Mouse (Mus musculus) intestine, embryonic 14.5 days (tissue): Measurements from ENCODE around the gene Arl3. TPM values are rescaled to one million over a fixed set of nuclear protein-coding genes. Genes with fewer than 3 reads are reported as not detected.

Experiments used
- ATAC-seq: fragments of 200-750 bp; cut with Nextera tagmentation; replicated peaks from 2 replicates; pipeline ENCODE4 v1.8.0; 2017; ENCODE audit warnings: low read depth, moderate number of reproducible peaks, moderate TSS enrichment, moderate library complexity; ENCODE audit not compliant: low FRiP score, low TSS enrichment
- DNase-seq: peaks from one replicate; pipeline ENCODE4 v3.0.0-alpha.2; 2018; ENCODE audit warnings: low spot score
- H3K27ac ChIP-seq: fragments of 300-500 bp; sonication (generic); 2 replicates; pipeline ENCODE4 v1.5.1; 2014; ENCODE audit warnings: low read depth, mild to moderate bottlenecking, control low read depth
- H3K27me3 ChIP-seq: fragments of 300-500 bp; sonication (generic); replicated peaks from 2 replicates; pipeline ENCODE4 v1.6.1; 2014; ENCODE audit warnings: low read length, control low read depth; ENCODE audit not compliant: control insufficient read depth, insufficient read depth
- H3K36me3 ChIP-seq: fragments of 300-500 bp; sonication (generic); 2 replicates; pipeline ENCODE4 v1.6.1; 2014; ENCODE audit warnings: low read length, control low read depth; ENCODE audit not compliant: control insufficient read depth, insufficient read depth
- H3K4me1 ChIP-seq: fragments of 300-500 bp; sonication (generic); replicated peaks from 2 replicates; pipeline ENCODE4 v1.6.1; 2014; ENCODE audit warnings: low read length, control low read depth, mixed read lengths; ENCODE audit not compliant: control insufficient read depth, insufficient read depth
- H3K4me2 ChIP-seq: fragments of 300-500 bp; sonication (generic); 2 replicates; pipeline ENCODE4 v1.6.1; 2014; ENCODE audit warnings: low read length
- H3K4me3 ChIP-seq: fragments of 300-500 bp; sonication (generic); 2 replicates; pipeline ENCODE4 v1.5.1; 2014; ENCODE audit warnings: low read depth, low read length, control low read depth, mixed read lengths
- H3K9ac ChIP-seq: fragments of 300-500 bp; sonication (generic); 2 replicates; pipeline ENCODE4 v1.6.1; 2014; ENCODE audit warnings: mild to moderate bottlenecking, low read length
- H3K9me3 ChIP-seq: fragments of 300-500 bp; sonication (generic); 2 replicates; pipeline ENCODE4 v1.6.1; 2016; ENCODE audit warnings: low read length, control low read depth; ENCODE audit not compliant: control insufficient read depth
- WGBS: fragments of 180-500 bp; shearing (Covaris S2); extraction: QIAGEN DNeasy Blood & Tissue Kit; methylation state at CpG from one replicate; pipeline ENCODE4 v1.1.7; 2014; 5-methylcytosine and 5-hydroxymethylcytosine counted together
- polyA plus RNA-seq: library from polyadenylated mRNA; unstranded; fragments of >200 nt; fragmentation: Nextera tagmentation; extraction: Ambion mirVana; gene quantifications from 2 replicates; pipeline ENCODE4 v1.2.1, GENCODE M21; 2014

Arl3 gene
- polyA plus RNA-seq, 1 experiment from 2014 or later = 64.3 TPM

DNA sequence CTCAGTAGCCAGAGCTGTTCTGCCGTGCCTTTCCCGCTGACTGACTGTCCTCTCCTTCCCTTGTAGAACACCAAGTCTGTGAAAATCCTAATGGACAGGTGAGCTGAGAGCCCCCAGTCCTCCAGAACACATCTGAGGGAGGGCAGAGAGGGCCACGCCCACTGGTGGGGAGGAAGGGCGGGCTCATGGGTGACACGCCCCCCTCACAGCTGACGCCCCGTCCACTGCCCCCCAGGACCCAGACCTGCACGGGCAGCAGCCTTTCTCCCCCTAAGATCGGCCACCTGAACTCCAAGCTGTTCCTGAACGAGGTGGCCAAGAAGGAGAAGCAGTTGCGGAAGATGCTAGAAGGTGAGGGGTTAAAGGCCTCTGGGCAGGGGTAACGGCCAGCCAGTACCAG, 58.6 kb downstream of the Arl3 start:
- H3K27ac ChIP-seq = no peak overlapping the region

DNA sequence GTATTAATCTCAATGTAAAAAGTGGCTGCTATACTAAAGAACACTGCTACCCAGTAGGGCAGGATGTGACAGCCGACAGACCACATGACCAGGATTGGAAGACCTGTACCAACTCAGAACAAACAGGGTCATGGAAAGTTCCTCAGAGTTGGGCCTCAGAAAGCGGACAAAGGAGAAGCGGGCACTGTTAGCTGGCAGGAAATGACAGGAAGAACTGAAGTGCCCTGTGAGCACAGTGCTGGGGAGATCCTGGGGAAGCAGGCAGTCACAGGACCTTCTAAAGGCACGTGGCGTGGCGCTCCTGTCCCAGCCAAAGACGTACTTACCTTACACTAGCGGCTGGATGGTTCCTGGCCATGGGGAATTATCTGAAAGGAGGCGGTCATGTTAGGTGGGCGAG, 61.7 kb downstream of the Arl3 start:
- H3K9ac ChIP-seq = no peak overlapping the region
- H3K36me3 ChIP-seq = peaks cover 85% of the 10 kb centered on the region
- 81% methylated on average over 10 of the region's 10 CpGs for WGBS
- no peak overlapping the region for H3K27ac ChIP-seq
- no peak overlapping the region for H3K4me3 ChIP-seq
- H3K4me1 ChIP-seq = peaks cover 46% of the 10 kb centered on the region
- H3K27me3 ChIP-seq = no peaks in the 10 kb centered on the region
- ATAC-seq = no peak
- no peak for DNase-seq
- no peaks in the 10 kb centered on the region for H3K9me3 ChIP-seq
- H3K4me2 ChIP-seq = no peak overlapping the region

More for the DNA sequence above, 58.6 kb downstream of the Arl3 start:
- Histone ChIP-seq H3K36me3 (peaks cover 72% of the 10 kb centered on the region), H3K4me2 (no peak overlapping the region), H3K9ac (no peak overlapping the region), H3K4me3 (no peak overlapping the region), H3K27me3 (no peaks in the 10 kb centered on the region), H3K4me1 (peaks cover 35% of the 10 kb centered on the region), H3K9me3 (no peaks in the 10 kb centered on the region)
- DNase-seq (no peak), ATAC-seq (no peak)
- 86% methylated on average over 12 of the region's 12 CpGs for WGBS

DNA sequence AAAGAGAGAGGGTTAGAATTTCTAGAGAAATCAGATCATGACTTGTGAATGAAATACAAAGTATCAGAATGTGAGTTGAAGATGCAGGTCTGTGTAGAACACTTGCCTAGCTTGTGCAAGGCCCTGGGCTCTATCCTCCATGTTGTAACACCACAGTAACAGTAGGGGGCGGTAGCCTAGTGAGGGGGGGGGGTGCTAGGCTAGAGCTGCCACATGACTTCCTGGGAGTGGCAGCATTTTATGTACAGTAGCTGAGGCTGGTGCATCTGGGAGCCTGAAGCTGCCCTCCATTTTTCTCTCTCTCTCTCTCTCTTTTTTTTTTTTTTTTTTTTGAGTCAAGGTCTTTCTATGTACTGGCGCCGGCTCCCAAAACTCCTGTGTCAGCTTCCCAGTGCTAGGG, 62.2 kb downstream of the Arl3 start:
- WGBS = 62% methylated on average over 3 of the region's 3 CpGs
- no peak overlapping the region for H3K4me3 ChIP-seq
- H3K27ac ChIP-seq = no peak overlapping the region
- no peak overlapping the region for H3K9ac ChIP-seq
- H3K4me2 ChIP-seq = no peak overlapping the region
- peaks cover 51% of the 10 kb centered on the region for H3K4me1 ChIP-seq
- peaks cover 81% of the 10 kb centered on the region for H3K36me3 ChIP-seq
- H3K27me3 ChIP-seq = no peaks in the 10 kb centered on the region
- no peak for DNase-seq
- no peaks in the 10 kb centered on the region for H3K9me3 ChIP-seq
- ATAC-seq = no peak

DNA sequence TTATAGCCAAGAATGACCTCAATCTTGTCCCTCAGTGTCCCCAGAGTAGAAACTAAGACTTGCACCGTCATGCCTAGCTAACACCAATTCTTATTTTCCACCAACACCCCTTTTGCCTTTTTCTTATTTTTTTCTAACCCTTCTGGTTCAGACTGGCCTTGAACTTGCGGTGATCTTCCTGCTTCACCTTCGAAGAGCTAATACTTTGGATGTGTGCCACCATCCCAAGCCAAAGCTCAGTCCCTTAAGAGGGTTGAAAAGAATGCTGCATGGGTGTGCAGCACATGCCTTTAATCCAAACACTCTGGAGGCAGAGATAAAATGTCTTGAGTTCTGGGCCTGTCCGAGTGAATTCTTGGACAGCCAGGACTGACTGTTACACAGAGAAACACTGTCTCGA, 62.6 kb downstream of the Arl3 start:
- peaks cover 55% of the 10 kb centered on the region for H3K4me1 ChIP-seq
- no peak overlapping the region for H3K9ac ChIP-seq
- 69% methylated on average over 5 of the region's 5 CpGs for WGBS
- no peaks in the 10 kb centered on the region for H3K27me3 ChIP-seq
- H3K4me3 ChIP-seq = no peak overlapping the region
- DNase-seq (no peak), ATAC-seq (no peak)
- no peak overlapping the region for H3K4me2 ChIP-seq
- H3K36me3 ChIP-seq = peaks cover 77% of the 10 kb centered on the region
- H3K27ac ChIP-seq = no peak overlapping the region
- no peaks in the 10 kb centered on the region for H3K9me3 ChIP-seq

DNA sequence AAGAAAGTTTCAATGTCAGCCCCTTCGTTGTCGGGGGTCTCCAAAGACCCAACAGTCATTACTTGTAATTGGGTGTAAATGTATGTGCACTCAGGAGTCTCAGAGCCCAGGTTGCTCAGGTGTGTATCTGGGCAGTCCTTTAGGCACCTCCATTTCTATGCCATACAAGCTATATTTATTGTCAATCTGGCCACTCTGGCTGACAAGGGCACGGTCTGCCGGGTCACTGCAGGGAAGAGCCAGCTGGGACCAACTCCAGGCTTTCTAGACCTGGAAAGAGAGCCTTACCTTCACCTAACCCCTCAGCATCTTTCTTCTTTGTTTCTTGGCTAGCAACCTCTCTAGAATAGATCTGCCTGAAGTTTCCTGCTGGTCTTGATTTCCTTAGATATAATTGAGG, 63.3 kb downstream of the Arl3 start:
- Histone ChIP-seq H3K4me3 (no peak overlapping the region), H3K4me2 (no peak overlapping the region), H3K9me3 (no peaks in the 10 kb centered on the region), H3K9ac (no peak overlapping the region), H3K27me3 (no peaks in the 10 kb centered on the region), H3K36me3 (peaks cover 76% of the 10 kb centered on the region), H3K4me1 (peaks cover 62% of the 10 kb centered on the region), H3K27ac (no peak overlapping the region)
- WGBS = 85% methylated on average over 4 of the region's 4 CpGs
- no peak for DNase-seq
- no peak for ATAC-seq

DNA sequence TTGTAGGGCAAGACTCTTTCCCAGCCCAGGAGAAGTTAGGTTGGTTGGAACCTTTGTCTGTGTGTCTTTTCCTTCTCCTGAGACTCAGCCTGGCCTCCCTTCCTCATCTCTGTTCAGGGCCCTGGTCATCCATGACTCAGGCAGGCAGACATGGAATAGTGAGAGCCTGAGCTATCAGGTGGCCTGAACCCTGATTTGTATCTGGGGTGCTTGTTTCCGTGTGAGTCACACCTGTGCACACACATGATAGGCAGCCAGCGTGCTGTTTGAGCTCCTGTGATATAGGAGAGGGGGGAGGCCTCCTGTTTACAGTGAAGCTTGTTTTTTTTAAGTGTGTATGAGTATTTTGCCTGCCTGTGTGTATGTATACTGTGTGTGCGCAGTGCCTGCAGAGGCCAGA, 63.8 kb downstream of the Arl3 start:
- Histone ChIP-seq H3K4me1 (peaks cover 67% of the 10 kb centered on the region), H3K9ac (no peak overlapping the region), H3K27me3 (no peaks in the 10 kb centered on the region), H3K27ac (no peak overlapping the region), H3K4me3 (no peak overlapping the region), H3K36me3 (peaks cover 73% of the 10 kb centered on the region), H3K4me2 (no peak overlapping the region), H3K9me3 (no peaks in the 10 kb centered on the region)
- no peak for ATAC-seq
- WGBS = 56% methylated on average over 3 of the region's 3 CpGs
- no peak for DNase-seq

DNA sequence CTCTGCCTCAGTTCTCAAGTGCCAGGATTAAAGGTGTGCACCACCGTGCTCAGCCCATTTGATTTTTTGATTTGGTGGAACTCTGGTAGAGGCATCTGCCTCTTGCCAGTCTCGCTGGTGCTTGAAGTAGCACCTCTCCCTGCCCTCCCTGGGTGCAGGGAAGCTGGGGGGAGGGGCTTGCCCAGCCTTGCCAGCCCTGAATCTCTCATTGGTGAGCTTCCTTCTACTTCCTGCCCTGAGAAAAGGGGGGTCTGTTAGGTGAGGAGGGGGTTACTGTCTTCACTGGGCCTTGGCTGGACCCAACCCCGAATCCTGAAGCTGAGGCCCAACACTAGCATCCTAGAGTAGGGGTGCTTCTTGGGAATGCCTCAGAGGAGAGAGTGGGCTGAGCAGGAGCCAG, 64.3 kb downstream of the Arl3 start:
- peaks cover 68% of the 10 kb centered on the region for H3K36me3 ChIP-seq
- H3K4me2 ChIP-seq = no peak overlapping the region
- DNase-seq (no peak), ATAC-seq (no peak)
- H3K4me3 ChIP-seq = no peak overlapping the region
- H3K27me3 ChIP-seq = no peaks in the 10 kb centered on the region
- WGBS = 42% methylated on average over 3 of the region's 3 CpGs
- H3K9me3 ChIP-seq = no peaks in the 10 kb centered on the region
- H3K4me1 ChIP-seq = peaks cover 67% of the 10 kb centered on the region
- H3K9ac ChIP-seq = no peak overlapping the region
- no peak overlapping the region for H3K27ac ChIP-seq

DNA sequence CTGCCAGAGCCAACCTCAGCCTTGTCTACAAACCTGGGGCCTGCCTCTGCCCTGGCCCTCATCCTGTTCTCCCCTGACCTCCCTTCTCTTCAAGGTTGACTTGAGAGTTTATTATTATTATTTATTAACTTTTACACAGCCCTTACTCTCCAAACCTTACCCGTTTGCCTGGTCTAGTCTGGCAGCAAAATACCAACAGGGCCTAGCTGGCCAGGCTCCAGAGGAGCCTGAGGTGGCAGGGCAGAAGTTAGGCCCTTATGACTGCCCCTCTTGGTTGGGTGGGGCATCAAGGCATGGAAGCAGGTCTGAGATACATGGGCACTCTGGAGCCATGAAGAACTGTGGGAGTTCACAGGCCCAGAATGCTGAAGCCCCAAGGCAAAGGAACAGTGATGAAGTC, 65.2 kb downstream of the Arl3 start:
- Histone ChIP-seq H3K4me2 (no peak overlapping the region), H3K4me3 (no peak overlapping the region)
- no peak for ATAC-seq

DNA sequence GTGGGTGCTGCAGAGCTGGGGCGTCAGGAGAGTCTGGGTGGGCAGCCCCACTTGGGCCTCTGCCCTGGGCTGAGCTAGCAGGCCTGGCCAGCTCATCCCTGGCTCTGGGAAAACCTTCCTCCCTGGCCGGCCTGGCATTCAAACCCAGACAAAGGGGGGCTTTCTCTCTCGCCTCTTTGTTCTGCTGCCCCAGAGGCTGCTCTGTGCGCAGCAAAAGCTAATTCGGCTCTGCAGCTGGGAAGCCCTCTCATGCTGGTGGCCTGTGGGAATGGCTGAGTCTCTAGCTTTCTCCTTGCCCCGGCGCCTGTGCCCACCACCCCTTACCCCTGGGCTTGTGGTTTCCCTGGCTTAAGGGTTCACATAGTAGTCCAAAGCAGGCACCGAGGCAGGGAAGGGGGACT, 65.8 kb downstream of the Arl3 start:
- Histone ChIP-seq H3K27ac (no peak overlapping the region; the same call in 1 of the 2 replicates), H3K4me1 (peaks cover 67% of the 10 kb centered on the region), H3K36me3 (peaks cover 53% of the 10 kb centered on the region), H3K4me2 (0 out of 2 replicates have a peak overlapping the region, but pooled peaks have one; percentile 18), H3K9ac (no peak overlapping the region), H3K27me3 (no peaks in the 10 kb centered on the region), H3K4me3 (no peak overlapping the region), H3K9me3 (no peaks in the 10 kb centered on the region)
- no peak for ATAC-seq
- no peak for DNase-seq
- WGBS = 72% methylated on average over 8 of the region's 8 CpGs

More for the DNA sequence above, 65.2 kb downstream of the Arl3 start:
- H3K36me3 ChIP-seq = peaks cover 59% of the 10 kb centered on the region
- no peak overlapping the region for H3K9ac ChIP-seq
- DNase-seq = no peak
- no peaks in the 10 kb centered on the region for H3K9me3 ChIP-seq
- WGBS = 67% methylated on average over 1 of the region's 1 CpGs
- H3K27me3 ChIP-seq = no peaks in the 10 kb centered on the region
- no peak overlapping the region for H3K27ac ChIP-seq
- H3K4me1 ChIP-seq = peaks cover 67% of the 10 kb centered on the region
